Mouse (Mus musculus) neural tube, embryonic 14.5 days (tissue): Measurements from ENCODE around the gene Afg1l. TPM values are rescaled to one million over a fixed set of nuclear protein-coding genes. Genes with fewer than 3 reads are reported as not detected.

Experiments used
- ATAC-seq: fragments of 200-750 bp; cut with Nextera tagmentation; 2 replicates; pipeline ENCODE4 v1.8.0; 2017; ENCODE audit warnings: low read depth, mild to moderate bottlenecking, moderate TSS enrichment, moderate library complexity
- H3K27ac ChIP-seq: fragments of 300-500 bp; sonication (generic); 2 replicates; pipeline ENCODE4 v1.5.1; 2014; ENCODE audit warnings: low read depth, mild to moderate bottlenecking, control low read depth, low read length, moderate library complexity, mixed read lengths
- H3K27me3 ChIP-seq: fragments of 300-500 bp; sonication (generic); 2 replicates; pipeline ENCODE4 v1.6.1; 2014; ENCODE audit warnings: low read length; ENCODE audit not compliant: control insufficient read depth, insufficient read depth
- H3K36me3 ChIP-seq: fragments of 300-500 bp; sonication (generic); 2 replicates; pipeline ENCODE4 v1.6.1; 2014; ENCODE audit warnings: low read length, mixed read lengths; ENCODE audit not compliant: control insufficient read depth, insufficient read depth
- H3K4me1 ChIP-seq: fragments of 300-500 bp; sonication (generic); 2 replicates; pipeline ENCODE4 v1.6.1; 2014; ENCODE audit warnings: low read length; ENCODE audit not compliant: control insufficient read depth, insufficient read depth
- H3K4me2 ChIP-seq: fragments of 300-500 bp; sonication (generic); 2 replicates; pipeline ENCODE4 v1.6.1; 2014; ENCODE audit warnings: mild to moderate bottlenecking, low read depth, low read length, control low read depth
- H3K4me3 ChIP-seq: fragments of 300-500 bp; sonication (generic); 2 replicates; pipeline ENCODE4 v1.5.1; 2014; ENCODE audit warnings: low read depth, low read length, control low read depth, mixed read lengths
- H3K9ac ChIP-seq: fragments of 300-500 bp; sonication (generic); replicated peaks from 2 replicates; pipeline ENCODE4 v1.6.1; 2014; ENCODE audit warnings: low read depth, mild to moderate bottlenecking, control low read depth, low read length, mixed read lengths
- H3K9me3 ChIP-seq: fragments of 300-500 bp; sonication (generic); 2 replicates; pipeline ENCODE4 v1.6.1; 2016; ENCODE audit warnings: low read length; ENCODE audit not compliant: control insufficient read depth
- WGBS: fragments of 180-500 bp; shearing (Covaris S2); extraction: QIAGEN DNeasy Blood & Tissue Kit; methylation state at CpG from one replicate; pipeline ENCODE4 v1.1.7; 2014; 5-methylcytosine and 5-hydroxymethylcytosine counted together
- polyA plus RNA-seq: library from polyadenylated mRNA; unstranded; fragments of >200 nt; fragmentation: Nextera tagmentation; extraction: Ambion mirVana; gene quantifications from 2 replicates; pipeline ENCODE4 v1.2.1, GENCODE M21; 2014

Gene Afg1l
- polyA plus RNA-seq, 1 experiment from 2014 or later: 8.0 TPM

- H3K9me3 ChIP-seq: no peaks in the 10 kb centered on the region
- no peak overlapping the region for H3K9ac ChIP-seq
- no peaks in the 10 kb centered on the region for H3K36me3 ChIP-seq
- no peak for ATAC-seq
- no peak overlapping the region for H3K27ac ChIP-seq
- 0 out of 2 replicates have a peak, but pooled peaks cover 3% of the 10 kb centered on the region for H3K4me1 ChIP-seq
- WGBS: 63% methylated on average over 5 of the region's 5 CpGs
- no peaks in the 10 kb centered on the region for H3K27me3 ChIP-seq
- H3K4me3 ChIP-seq: no peak overlapping the region
- no peak overlapping the region for H3K4me2 ChIP-seq
Measured at GRCm38 (mm10) chr10:42347127-42347526, 131.2 kb downstream of the Afg1l start.

GRCm38 (mm10) chr10:42346179-42346877, 132.0 kb downstream of the Afg1l start:
- 0 out of 2 replicates have a peak, but pooled peaks cover 3% of the 10 kb centered on the region for H3K4me1 ChIP-seq
- WGBS: 43% methylated on average over 12 of the region's 12 CpGs
- H3K27me3 ChIP-seq: no peaks in the 10 kb centered on the region
- no peaks in the 10 kb centered on the region for H3K9me3 ChIP-seq
- H3K9ac ChIP-seq: no peak overlapping the region
- no peak overlapping the region for H3K27ac ChIP-seq
- H3K36me3 ChIP-seq: no peaks in the 10 kb centered on the region
- H3K4me3 ChIP-seq: no peak overlapping the region
- no peak; the same call in 1 of the 2 replicates for ATAC-seq
- H3K4me2 ChIP-seq: no peak overlapping the region

- H3K27me3 ChIP-seq: no peaks in the 10 kb centered on the region
- H3K36me3 ChIP-seq: no peaks in the 10 kb centered on the region
- H3K4me2 ChIP-seq: no peak overlapping the region
- no peak overlapping the region for H3K27ac ChIP-seq
- no peak for ATAC-seq
- 95% methylated on average over 5 of the region's 5 CpGs for WGBS
- no peak overlapping the region for H3K4me3 ChIP-seq
- no peaks in the 10 kb centered on the region for H3K9me3 ChIP-seq
- peaks cover 9% of the 10 kb centered on the region; the same call in 1 of the 2 replicates for H3K4me1 ChIP-seq
- no peak overlapping the region for H3K9ac ChIP-seq
Measured at GRCm38 (mm10) chr10:42342714-42343113, 135.7 kb downstream of the Afg1l start.

- H3K27ac ChIP-seq: no peak overlapping the region
- H3K27me3 ChIP-seq: no peaks in the 10 kb centered on the region
- peaks cover 9% of the 10 kb centered on the region; the same call in 1 of the 2 replicates for H3K4me1 ChIP-seq
- no peak overlapping the region for H3K9ac ChIP-seq
- H3K36me3 ChIP-seq: no peaks in the 10 kb centered on the region
- no peak for ATAC-seq
- 83% methylated on average over 11 of the region's 11 CpGs for WGBS
- H3K4me3 ChIP-seq: no peak overlapping the region
- no peaks in the 10 kb centered on the region for H3K9me3 ChIP-seq
- H3K4me2 ChIP-seq: no peak overlapping the region
Measured at GRCm38 (mm10) chr10:42341815-42342457, 136.4 kb downstream of the Afg1l start.

- H3K4me3 ChIP-seq: no peak overlapping the region
- no peak for ATAC-seq
- 36% methylated on average over 6 of the region's 6 CpGs for WGBS
- H3K4me1 ChIP-seq: peaks cover 6% of the 10 kb centered on the region; the same call in 1 of the 2 replicates
- no peak overlapping the region for H3K4me2 ChIP-seq
- H3K27me3 ChIP-seq: no peaks in the 10 kb centered on the region
- H3K27ac ChIP-seq: no peak overlapping the region
- H3K36me3 ChIP-seq: no peaks in the 10 kb centered on the region
- no peaks in the 10 kb centered on the region for H3K9me3 ChIP-seq
- no peak overlapping the region for H3K9ac ChIP-seq
Measured at GRCm38 (mm10) chr10:42340426-42340793, 138.0 kb downstream of the Afg1l start.

- Histone ChIP-seq H3K4me1 (peaks cover 6% of the 10 kb centered on the region; the same call in 1 of the 2 replicates), H3K36me3 (no peaks in the 10 kb centered on the region), H3K27ac (0 out of 2 replicates have a peak overlapping the region, but pooled peaks have one; percentile 30), H3K4me3 (no peak overlapping the region), H3K9me3 (no peaks in the 10 kb centered on the region), H3K27me3 (no peaks in the 10 kb centered on the region), H3K4me2 (no peak overlapping the region), H3K9ac (no peak overlapping the region)
- peak; percentile 76 for ATAC-seq
- WGBS: 20% methylated on average over 8 of the region's 8 CpGs
Measured at GRCm38 (mm10) chr10:42339773-42340425, 138.5 kb downstream of the Afg1l start.

GRCm38 (mm10) chr10:42338456-42338855, 139.9 kb downstream of the Afg1l start:
- H3K9ac ChIP-seq: no peak overlapping the region
- no peak overlapping the region for H3K4me3 ChIP-seq
- no peaks in the 10 kb centered on the region for H3K27me3 ChIP-seq
- no peak overlapping the region for H3K27ac ChIP-seq
- no peaks in the 10 kb centered on the region for H3K36me3 ChIP-seq
- 63% methylated on average over 9 of the region's 9 CpGs for WGBS
- no peak overlapping the region for H3K4me2 ChIP-seq
- peaks cover 6% of the 10 kb centered on the region; the same call in 1 of the 2 replicates for H3K4me1 ChIP-seq
- H3K9me3 ChIP-seq: no peaks in the 10 kb centered on the region
- ATAC-seq: no peak

- Histone ChIP-seq H3K36me3 (no peaks in the 10 kb centered on the region), H3K4me3 (no peak overlapping the region), H3K9ac (no peak overlapping the region), H3K9me3 (no peaks in the 10 kb centered on the region), H3K4me1 (no peaks in the 10 kb centered on the region), H3K4me2 (no peak overlapping the region), H3K27ac (no peak overlapping the region), H3K27me3 (no peaks in the 10 kb centered on the region)
- WGBS: 72% methylated on average over 8 of the region's 8 CpGs
- ATAC-seq: no peak
Measured at GRCm38 (mm10) chr10:42327576-42327975, 150.8 kb downstream of the Afg1l start.

- H3K9me3 ChIP-seq: no peaks in the 10 kb centered on the region
Measured at GRCm38 (mm10) chr10:42325305-42325704, 153.1 kb downstream of the Afg1l start.

More at GRCm38 (mm10) chr10:42325305-42325704, 153.1 kb downstream of the Afg1l start:
- no peaks in the 10 kb centered on the region for H3K36me3 ChIP-seq
- H3K27ac ChIP-seq: no peak overlapping the region
- no peak for ATAC-seq
- no peak overlapping the region for H3K4me3 ChIP-seq
- H3K27me3 ChIP-seq: no peaks in the 10 kb centered on the region
- H3K9ac ChIP-seq: no peak overlapping the region
- 90% methylated on average over 10 of the region's 10 CpGs for WGBS
- H3K4me2 ChIP-seq: no peak overlapping the region
- H3K4me1 ChIP-seq: no peaks in the 10 kb centered on the region
